Mouse (Mus musculus): ENCODE results near the gene Ubl5.
"Not testable (repeated sequence)": the region's sequence is repeated elsewhere in the genome, so short reads cannot be mapped to it uniquely, and the experiment has no call there.

Ubl5 gene

GRCm38 (mm10) chr9:20642101-20642895 lies at the start of gene Ubl5:
TSS of gene Ubl5 (plus strand) at chr9:20642878.
- in situ Hi-C loops (cut with MboI, MseI), result no loop called here

GRCm38 (mm10) chr9:20601270-20601669 lies 41.4 kb upstream of the Ubl5 start:
- in situ Hi-C loops (cut with MboI, MseI), result no loop called here

GRCm38 (mm10) chr9:20606269-20606668 lies 36.4 kb upstream of the Ubl5 start:
- in situ Hi-C loops (cut with MboI, MseI), result loop anchor here (5.0 kb wide), 1 partner anchor 139 kb away; no protein-coding TSS in a partner anchor

DNA sequence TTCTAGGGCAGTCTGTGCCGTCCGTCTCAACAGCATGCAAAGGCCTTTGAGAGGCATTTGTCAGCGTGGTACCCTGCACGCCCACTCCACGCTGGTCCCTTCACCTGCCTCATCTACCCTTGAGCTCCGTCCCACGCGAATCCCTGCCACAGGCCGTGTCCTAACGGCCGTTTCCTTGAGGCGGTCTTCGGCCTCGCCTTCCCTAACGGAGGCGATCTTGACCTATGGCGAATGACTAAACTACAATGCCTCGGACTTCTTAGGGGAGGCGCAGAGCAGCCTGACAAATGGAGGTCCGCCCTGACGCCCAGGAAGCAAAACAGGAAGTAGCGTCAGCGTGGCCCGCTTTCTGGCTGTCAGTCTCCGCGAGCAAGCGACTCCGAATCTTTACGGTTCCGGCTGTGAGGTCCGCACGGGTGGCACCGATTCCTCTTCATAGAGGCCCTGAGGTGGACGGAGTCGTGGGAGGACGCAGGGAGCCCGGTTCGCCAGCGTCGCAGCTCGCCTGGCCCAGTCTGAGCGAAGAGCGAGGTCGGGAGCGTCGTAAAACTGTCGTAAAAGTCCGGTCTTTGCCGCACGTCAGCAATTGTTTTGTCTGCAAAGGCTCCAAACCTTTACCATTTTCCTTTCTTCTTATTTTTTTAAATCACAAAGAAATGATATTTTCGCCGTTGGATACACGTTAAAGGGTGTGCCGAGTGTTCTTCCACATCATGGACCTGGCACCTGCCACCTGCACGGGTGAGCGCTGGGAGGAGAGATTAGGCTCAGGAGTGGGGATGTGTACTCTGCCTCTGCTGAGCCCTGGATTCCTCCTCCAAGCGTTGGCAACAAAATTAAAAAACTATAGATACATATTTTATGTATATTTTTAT lies 35.3 kb upstream of the Ubl5 start:
- in situ Hi-C loops (cut with MboI, MseI), result loop anchor here (5.0 kb wide), 1 partner anchor 140 kb away; no protein-coding TSS in a partner anchor

- in situ Hi-C loops (cut with MboI, MseI), result loop anchor here (5.0 kb wide), 1 partner anchor 143 kb away; no protein-coding TSS in a partner anchor
Measured at GRCm38 (mm10) chr9:20609831-20610464, 32.7 kb upstream of the Ubl5 start.

GRCm38 (mm10) chr9:20611976-20612375 lies 30.7 kb upstream of the Ubl5 start:
- in situ Hi-C loops (cut with MboI, MseI), result no loop called here

GRCm38 (mm10) chr9:20616685-20617084 lies 26.0 kb upstream of the Ubl5 start:
- in situ Hi-C loops (cut with MboI, MseI), result no loop called here

- in situ Hi-C loops (cut with MboI, MseI), result no loop called here
Measured at GRCm38 (mm10) chr9:20631332-20631731, 11.3 kb upstream of the Ubl5 start.

DNA sequence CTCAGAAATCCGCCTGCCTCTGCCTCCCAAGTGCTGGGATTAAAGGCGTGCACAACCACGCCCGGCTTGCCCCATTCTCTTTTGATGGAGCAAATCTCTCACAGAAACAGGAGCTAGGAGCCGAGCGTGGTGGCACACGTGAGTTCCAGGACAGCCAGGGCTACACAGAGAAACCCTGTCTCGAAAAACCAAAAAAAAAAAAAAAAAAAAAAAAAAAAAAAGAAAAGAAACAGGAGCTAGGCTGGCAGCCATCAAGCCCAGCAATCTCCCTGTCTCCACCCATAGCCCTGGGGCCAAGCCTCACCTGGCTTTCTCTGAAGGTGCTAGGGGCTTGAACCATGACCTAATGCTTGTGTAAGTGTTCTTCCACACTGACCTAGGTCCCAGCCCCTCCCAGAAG lies 7.0 kb upstream of the Ubl5 start:
- in situ Hi-C loops (cut with MboI, MseI), result not testable (repeated sequence)

GRCm38 (mm10) chr9:20636256-20636655 lies 6.4 kb upstream of the Ubl5 start:
- in situ Hi-C loops (cut with MboI, MseI), result no loop called here

GRCm38 (mm10) chr9:20636790-20637189 lies 5.9 kb upstream of the Ubl5 start:
- in situ Hi-C loops (cut with MboI, MseI), result no loop called here

- in situ Hi-C loops (cut with MboI, MseI), result no loop called here
Measured at GRCm38 (mm10) chr9:20638552-20638951, 4.1 kb upstream of the Ubl5 start.

GRCm38 (mm10) chr9:20639486-20639885 lies 3.2 kb upstream of the Ubl5 start:
- in situ Hi-C loops (cut with MboI, MseI), result no loop called here

- in situ Hi-C loops (cut with MboI, MseI), result no loop called here
Measured at GRCm38 (mm10) chr9:20641501-20641900, 1.2 kb upstream of the Ubl5 start.

DNA sequence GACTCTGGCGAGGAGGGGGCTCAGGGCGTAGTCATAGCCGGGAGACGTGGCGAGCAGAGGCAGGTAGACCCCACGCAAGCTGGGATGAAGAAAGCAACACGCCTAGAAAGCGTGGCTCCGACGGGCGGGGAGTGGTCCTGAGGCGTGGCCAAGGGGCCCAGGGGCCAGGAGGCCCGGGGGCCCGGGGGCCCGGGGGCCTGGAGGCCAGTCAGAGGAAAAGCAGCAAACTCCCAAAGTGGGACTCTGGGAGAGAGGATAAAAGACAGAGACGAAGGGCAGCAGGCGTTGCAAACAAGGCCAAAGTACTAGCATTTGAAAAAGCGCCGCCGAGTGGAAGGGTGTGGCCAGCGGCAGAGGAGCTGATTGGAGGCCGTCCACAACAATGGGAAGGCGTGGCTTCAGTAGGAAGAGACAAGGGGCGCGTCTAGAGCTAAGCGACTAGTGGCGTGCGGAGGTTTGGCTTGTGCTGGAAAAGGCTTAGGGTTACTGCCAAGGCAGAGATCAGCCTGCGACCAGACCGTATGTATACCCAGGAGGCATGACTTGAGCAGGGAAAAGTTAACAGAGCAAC lies 303 bp downstream of the Ubl5 start:
- in situ Hi-C loops (cut with MboI, MseI), result no loop called here

- in situ Hi-C loops (cut with MboI, MseI), result no loop called here
Measured at GRCm38 (mm10) chr9:20643781-20644180, 1.1 kb downstream of the Ubl5 start.

GRCm38 (mm10) chr9:20644360-20645081 lies 1.8 kb downstream of the Ubl5 start, which contains the start of gene Fbxl12:
TSS of gene Fbxl12 (minus strand) at chr9:20644767.
- in situ Hi-C loops (cut with MboI, MseI), result no loop called here

DNA sequence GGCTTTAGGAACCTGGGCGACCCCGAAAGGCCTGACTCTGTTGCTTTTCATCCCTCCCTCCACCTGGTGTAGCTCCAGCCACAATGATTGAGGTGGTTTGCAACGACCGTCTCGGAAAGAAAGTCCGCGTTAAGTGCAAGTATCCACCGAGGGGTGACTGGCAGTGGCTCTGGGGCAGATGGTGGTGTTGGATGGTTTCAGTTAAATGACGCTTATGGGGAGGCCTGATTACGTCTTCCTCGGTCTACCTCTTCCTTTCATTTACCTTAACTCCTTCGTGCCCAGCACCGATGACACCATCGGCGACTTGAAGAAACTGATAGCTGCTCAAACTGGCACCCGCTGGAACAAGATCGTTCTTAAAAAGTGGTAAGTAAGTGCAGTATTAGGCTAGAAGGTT lies 2.4 kb downstream of the Ubl5 start:
- in situ Hi-C loops (cut with MboI, MseI), result no loop called here

DNA sequence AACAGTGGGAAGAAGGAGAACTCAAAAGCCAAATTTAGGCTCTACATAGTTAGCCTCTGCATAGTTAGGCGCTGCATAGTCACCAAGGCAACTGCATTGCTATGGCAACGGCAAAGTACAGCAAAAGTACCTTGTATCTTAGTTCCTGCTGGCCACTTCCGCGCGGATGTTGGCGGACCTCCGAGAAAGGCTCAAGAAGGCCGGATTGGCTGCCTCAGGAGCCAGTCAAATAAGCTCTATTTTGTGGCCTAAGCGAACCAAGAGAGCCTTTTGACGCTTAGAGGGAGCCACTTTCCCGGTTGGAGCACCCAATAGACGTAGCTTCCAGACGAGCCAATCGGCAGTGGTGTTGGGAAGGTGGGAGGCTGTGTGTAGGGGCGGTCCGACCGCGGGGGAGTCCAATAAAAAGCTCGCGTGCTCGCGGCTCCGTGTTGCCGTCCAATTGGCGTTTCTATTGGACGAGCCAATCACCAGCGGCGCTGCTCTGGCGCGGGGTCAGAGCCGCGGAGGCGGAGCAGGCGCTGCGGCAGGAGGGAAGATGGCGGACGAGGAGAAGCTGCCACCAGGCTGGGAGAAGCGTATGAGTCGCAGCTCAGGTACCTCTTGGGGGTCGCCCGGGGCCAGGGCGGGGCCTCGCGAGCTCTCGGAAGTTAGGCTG lies 9.1 kb downstream of the Ubl5 start, which contains the start of gene Pin1:
Gene Pin1, plus strand, starts transcription at position 494 of the 658 bp plus-strand sequence.
- in situ Hi-C loops (cut with MboI, MseI), result loop anchor here (10.0 kb wide), 1 partner anchor 673 kb away; the partner anchor contains the start of gene Slc44a2

DNA sequence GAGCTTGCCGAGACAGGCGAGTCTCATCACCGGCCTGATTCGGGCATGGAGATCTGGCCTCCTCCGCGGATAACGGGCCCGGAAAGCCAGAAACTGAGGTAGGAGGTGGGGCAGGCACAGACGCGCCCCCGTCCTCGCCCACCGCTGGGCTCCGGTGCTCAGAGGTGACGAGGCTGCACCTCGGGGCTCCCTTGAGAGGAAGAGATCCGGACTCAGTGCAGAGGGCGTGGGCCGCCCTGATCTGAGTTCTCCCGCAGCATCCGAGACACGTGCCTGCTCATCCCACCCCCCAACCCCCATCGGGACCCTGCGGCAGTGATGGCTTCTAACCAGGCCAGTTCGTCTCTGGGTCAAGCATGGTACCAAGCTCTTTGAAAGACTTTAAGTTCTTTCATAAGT lies 9.6 kb downstream of the Ubl5 start:
- in situ Hi-C loops (cut with MboI, MseI), result loop anchor here (10.0 kb wide), 1 partner anchor 673 kb away; the partner anchor contains the start of gene Slc44a2
